Mouse (Mus musculus): ENCODE results near the gene Psma3. TPM values are rescaled to one million over a fixed set of nuclear protein-coding genes. Genes with fewer than 3 reads are reported as not detected.
"Not testable (repeated sequence)": the region's sequence is repeated elsewhere in the genome, so short reads cannot be mapped to it uniquely, and the experiment has no call there.

Gene Psma3
- total RNA-seq, 2 experiments from 2014 or later: 206 to 223 TPM

GRCm38 (mm10) chr12:70997225-70997624 lies 22.8 kb downstream of the Psma3 start:
- no peak for DNase-seq (ENCODE audit: low spot score in 2 of 2)
- intact Hi-C loops (cut with DNase I): no loop called here

GRCm38 (mm10) chr12:70999423-70999903 lies 25.0 kb downstream of the Psma3 start:
- intact Hi-C loops (cut with DNase I): no loop called here
- DNase-seq (ENCODE audit: low spot score in 2 of 2): peak in 1 of 2 experiments; percentile 36

GRCm38 (mm10) chr12:71000344-71000743 lies 25.9 kb downstream of the Psma3 start:
- intact Hi-C loops (cut with DNase I): no loop called here

GRCm38 (mm10) chr12:71001456-71001855 lies 27.0 kb downstream of the Psma3 start:
- intact Hi-C loops (cut with DNase I): no loop called here
- DNase-seq (ENCODE audit: low spot score in 2 of 2): no peak

More at GRCm38 (mm10) chr12:71000344-71000743, 25.9 kb downstream of the Psma3 start:
- DNase-seq (ENCODE audit: low spot score in 2 of 2): no peak

- intact Hi-C loops (cut with DNase I): no loop called here
- DNase-seq (ENCODE audit: low spot score in 2 of 2): no peak
These were observed 29.5 kb downstream of the Psma3 start for GRCm38 (mm10) chr12:71003760-71004426.

- no peak for DNase-seq (ENCODE audit: low spot score in 2 of 2)
- intact Hi-C loops (cut with DNase I): no loop called here
These were observed 31.7 kb downstream of the Psma3 start for GRCm38 (mm10) chr12:71006141-71006540.

- DNase-seq (ENCODE audit: low spot score in 2 of 2): no peak
- intact Hi-C loops (cut with DNase I): no loop called here
These were observed 32.5 kb downstream of the Psma3 start for GRCm38 (mm10) chr12:71006901-71007300.

GRCm38 (mm10) chr12:71009769-71010168 lies 35.3 kb downstream of the Psma3 start:
- intact Hi-C loops (cut with DNase I): no loop called here
- DNase-seq (ENCODE audit: low spot score in 2 of 2): no peak

- intact Hi-C loops (cut with DNase I): loop anchor here (5.0 kb wide), 1 partner anchor 48 kb away; no protein-coding TSS in a partner anchor
- peak; percentile 28 to 36 for DNase-seq (ENCODE audit: low spot score in 2 of 2)
These were observed 40.5 kb downstream of the Psma3 start for GRCm38 (mm10) chr12:71014845-71015362.

- DNase-seq (ENCODE audit: low spot score in 2 of 2): peak; percentile 98 to 100
- intact Hi-C loops (cut with DNase I): loop anchor here (5.0 kb wide), 1 partner anchor 48 kb away; no protein-coding TSS in a partner anchor
These were observed 41.2 kb downstream of the Psma3 start, which contains the start of gene Arid4a for GRCm38 (mm10) chr12:71015363-71016210. TSS of gene Arid4a (plus strand) at chr12:71015990.

- intact Hi-C loops (cut with DNase I): loop anchor here (5.0 kb wide), 1 partner anchor 49 kb away; no protein-coding TSS in a partner anchor
- DNase-seq (ENCODE audit: low spot score in 2 of 2): no peak
These were observed 41.7 kb downstream of the Psma3 start for GRCm38 (mm10) chr12:71016211-71016502.

- no peak for DNase-seq (ENCODE audit: low spot score in 2 of 2)
- intact Hi-C loops (cut with DNase I): loop anchor here (5.0 kb wide), 1 partner anchor 49 kb away; no protein-coding TSS in a partner anchor
These were observed 42.3 kb downstream of the Psma3 start for GRCm38 (mm10) chr12:71016503-71017241.

GRCm38 (mm10) chr12:71017242-71017571 lies 42.8 kb downstream of the Psma3 start:
- intact Hi-C loops (cut with DNase I): loop anchor here (5.0 kb wide), 1 partner anchor 50 kb away; no protein-coding TSS in a partner anchor
- DNase-seq (ENCODE audit: low spot score in 2 of 2): peak in 1 of 2 experiments; percentile 25

- intact Hi-C loops (cut with DNase I): loop anchor here (5.0 kb wide), 1 partner anchor 51 kb away; no protein-coding TSS in a partner anchor
- no peak for DNase-seq (ENCODE audit: low spot score in 2 of 2)
These were observed 43.4 kb downstream of the Psma3 start for GRCm38 (mm10) chr12:71017827-71018226.

GRCm38 (mm10) chr12:71019211-71019610 lies 44.8 kb downstream of the Psma3 start:
- intact Hi-C loops (cut with DNase I): loop anchor here (5.0 kb wide), 1 partner anchor 52 kb away; no protein-coding TSS in a partner anchor
- no peak for DNase-seq (ENCODE audit: low spot score in 2 of 2)

- intact Hi-C loops (cut with DNase I): no loop called here
- no peak for DNase-seq (ENCODE audit: low spot score in 2 of 2)
These were observed 50.0 kb downstream of the Psma3 start for GRCm38 (mm10) chr12:71024411-71024810.

- intact Hi-C loops (cut with DNase I); DNase-seq (ENCODE audit: low spot score in 2 of 2): not testable (repeated sequence)
These were observed 53.8 kb downstream of the Psma3 start for GRCm38 (mm10) chr12:71028265-71028664.

- intact Hi-C loops (cut with DNase I): no loop called here
- DNase-seq (ENCODE audit: low spot score in 2 of 2): no peak
These were observed 55.8 kb downstream of the Psma3 start for GRCm38 (mm10) chr12:71030260-71030659.

GRCm38 (mm10) chr12:71030722-71031121 lies 56.3 kb downstream of the Psma3 start:
- intact Hi-C loops (cut with DNase I): no loop called here
- DNase-seq (ENCODE audit: low spot score in 2 of 2): no peak

All from left cerebral cortex, postnatal 14 days (tissue).